Mouse (Mus musculus) ES-E14 (cell line): ENCODE measurements around the gene Shroom1. TPM values are rescaled to one million over a fixed set of nuclear protein-coding genes. Genes with fewer than 3 reads are reported as not detected.

ENCODE experiments used
- DNase-seq: peaks from one replicate; pipeline ENCODE4 v3.0.0-alpha.2; 2013; ENCODE audit warnings: low read depth, low spot score
- H3K27ac ChIP-seq: 2 replicates; pipeline ENCODE4 v1.5.1; 2012; ENCODE audit warnings: low read depth, mild to moderate bottlenecking, low read length, moderate library complexity, mixed read lengths; ENCODE audit not compliant: poor library complexity, insufficient read depth, severe bottlenecking
- H3K36me3 ChIP-seq: 2 replicates; pipeline ENCODE4 v1.6.1; 2012; ENCODE audit warnings: mild to moderate bottlenecking, low read length, moderate library complexity, mixed read lengths; ENCODE audit not compliant: control insufficient read depth, poor library complexity, insufficient read depth, severe bottlenecking
- H3K4me1 ChIP-seq, 2 experiments: fragments of 150-350 bp in 1 of 2; sonication (generic) in 1 of 2; 2 replicates each; pipeline ENCODE4 v1.6.1; 2012; ENCODE audit warnings: low read length in 2 of 2, mild to moderate bottlenecking in 1 of 2, mixed read lengths in 1 of 2; ENCODE audit not compliant: control insufficient read depth in 2 of 2, insufficient read depth in 2 of 2, poor library complexity in 1 of 2
- H3K4me3 ChIP-seq, 2 experiments: fragments of 150-350 bp in 1 of 2; sonication (generic) in 1 of 2; 2 replicates each; pipeline ENCODE4 v1.5.1; 2012; ENCODE audit warnings: low read length in 2 of 2, low read depth in 1 of 2, mild to moderate bottlenecking in 1 of 2, mixed read lengths in 1 of 2; ENCODE audit not compliant: insufficient read depth in 1 of 2, poor library complexity in 1 of 2, severe bottlenecking in 1 of 2
- H3K9ac ChIP-seq: 2 replicates; pipeline ENCODE4 v1.6.1; 2012; ENCODE audit warnings: low read depth, mild to moderate bottlenecking, low read length, mixed read lengths; ENCODE audit not compliant: poor library complexity, insufficient read depth, severe bottlenecking
- H3K9me3 ChIP-seq: fragments of 150-350 bp; sonication (generic); 2 replicates; pipeline ENCODE4 v1.6.1; 2012; ENCODE audit warnings: low read depth, mild to moderate bottlenecking, low read length; ENCODE audit not compliant: control insufficient read depth, insufficient read depth
- CHD2 ChIP-seq: IDR thresholded peaks from 2 replicates; pipeline ENCODE4 v1.6.1; 2014; ENCODE audit warnings: mild to moderate bottlenecking, low read depth, low read length, inconsistent platforms
- HCFC1 ChIP-seq: IDR thresholded peaks from 2 replicates; pipeline ENCODE4 v1.6.1; 2012; ENCODE audit warnings: low read length, inconsistent platforms, borderline replicate concordance; ENCODE audit not compliant: insufficient read depth
- MAFK ChIP-seq: IDR thresholded peaks from 2 replicates; pipeline ENCODE4 v1.6.1; 2014; ENCODE audit warnings: mild to moderate bottlenecking, low read depth, low read length, inconsistent platforms; ENCODE audit not compliant: insufficient read depth
- ZC3H11A ChIP-seq: IDR thresholded peaks from 2 replicates; pipeline ENCODE4 v1.6.1; 2012; ENCODE audit warnings: low read depth, mild to moderate bottlenecking, inconsistent platforms, low read length, borderline replicate concordance
- ZNF384 ChIP-seq: IDR thresholded peaks from 2 replicates; pipeline ENCODE4 v1.6.1; 2012; ENCODE audit warnings: low read depth, low read length, inconsistent platforms
- in situ Hi-C, 2 experiments: fragments of 600-800 bp; cut with MboI; formaldehyde crosslinking; loops; one replicate each; pipeline ENCODE4 v1.15.1; 2025; ENCODE audit warnings: low sequenced_read_pairs in 2 of 2, inconsistent platforms in 1 of 2; ENCODE audit not compliant: unreplicated experiment in 2 of 2
- total RNA-seq: library from RNA; depleted of rRNA; stranded (reverse); fragments of 300-350 nt; gene quantifications from 2 replicates; pipeline ENCODE4 v1.2.3, GENCODE M21; 2012

Gene Shroom1
- total RNA-seq, 1 experiment, result 1.7 TPM

DNA sequence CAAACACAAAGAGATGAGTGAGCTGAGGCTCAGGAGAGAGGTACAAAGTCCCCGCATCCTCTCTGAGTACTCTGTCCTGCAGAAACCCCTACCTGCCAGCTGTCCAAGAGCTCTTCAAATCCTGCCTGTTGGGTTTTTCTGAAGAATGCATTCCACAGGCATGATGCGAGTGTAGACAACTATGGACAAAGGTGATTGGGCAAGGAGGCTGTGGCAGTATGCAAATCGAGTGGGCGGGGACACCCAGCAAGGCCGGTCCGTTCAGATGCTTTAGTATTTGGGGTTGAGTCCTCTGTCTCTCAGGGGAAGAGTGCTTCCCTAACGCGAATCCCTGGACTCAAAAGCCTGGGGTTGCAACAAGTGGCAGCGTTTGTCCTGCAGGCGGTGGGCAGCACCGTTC, 43.6 kb downstream of the Shroom1 start:
- in situ Hi-C loops, result no loop called here
- no peak for DNase-seq
- H3K4me3 ChIP-seq, result 0 out of 4 replicates have a peak overlapping the region, but pooled peaks of 1 of the 2 experiments have one; percentile 31
- TF ChIP-seq CHD2 (no peak), HCFC1 (no peak), ZC3H11A (no peak), MAFK (no peak), ZNF384 (no peak)
- peaks cover 0 to 2% of the 10 kb centered on the region in 2 experiments; a peak in 1 of 4 replicates for H3K4me1 ChIP-seq
- no peaks in the 10 kb centered on the region for H3K36me3 ChIP-seq
- no peak overlapping the region for H3K9ac ChIP-seq
- no peaks in the 10 kb centered on the region for H3K9me3 ChIP-seq
- no peak overlapping the region for H3K27ac ChIP-seq

DNA sequence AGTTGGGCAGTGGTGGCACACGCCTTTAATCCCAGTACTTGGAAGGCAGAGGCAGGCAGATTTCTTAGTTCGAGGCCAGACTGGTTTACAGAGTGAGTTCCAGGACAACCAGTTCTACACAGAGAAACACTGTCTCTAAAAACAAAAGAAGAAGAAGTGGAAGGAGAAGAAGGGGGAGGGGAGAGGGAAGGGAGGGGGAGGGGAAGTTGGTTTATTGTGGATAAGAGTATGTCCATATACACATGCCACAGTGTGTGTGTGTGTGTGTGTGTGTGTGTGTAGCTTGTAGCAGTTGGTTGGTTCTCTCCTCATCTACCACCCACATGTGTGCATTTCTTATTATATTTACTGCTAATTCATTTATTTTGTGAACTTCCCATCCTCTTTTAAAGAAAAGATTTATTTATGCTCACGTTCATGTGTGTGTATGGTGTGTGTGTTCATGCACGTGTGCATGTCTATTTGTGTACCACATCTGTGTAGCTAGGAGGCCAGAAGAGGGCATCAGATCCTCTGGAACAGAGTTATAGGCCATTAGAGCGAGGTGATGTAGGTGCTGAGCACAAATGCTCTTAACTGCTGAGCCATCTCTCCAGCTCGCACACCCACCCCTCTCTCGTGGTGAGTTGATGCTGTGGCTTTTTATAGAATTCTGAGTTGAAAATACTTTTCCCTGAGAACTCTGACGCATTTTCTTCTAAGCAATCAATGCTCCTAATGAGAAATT, 45.2 kb downstream of the Shroom1 start:
- DNase-seq, result no peak
- H3K9me3 ChIP-seq, result no peaks in the 10 kb centered on the region
- in situ Hi-C loops, result no loop called here
- H3K36me3 ChIP-seq, result no peaks in the 10 kb centered on the region
- H3K4me1 ChIP-seq, result peaks cover 0 to 2% of the 10 kb centered on the region in 2 experiments; a peak in 1 of 4 replicates
- H3K4me3 ChIP-seq, result no peak overlapping the region
- TF ChIP-seq MAFK (no peak), HCFC1 (no peak), CHD2 (no peak), ZNF384 (no peak), ZC3H11A (no peak)
- H3K27ac ChIP-seq, result no peak overlapping the region
- H3K9ac ChIP-seq, result no peak overlapping the region

DNA sequence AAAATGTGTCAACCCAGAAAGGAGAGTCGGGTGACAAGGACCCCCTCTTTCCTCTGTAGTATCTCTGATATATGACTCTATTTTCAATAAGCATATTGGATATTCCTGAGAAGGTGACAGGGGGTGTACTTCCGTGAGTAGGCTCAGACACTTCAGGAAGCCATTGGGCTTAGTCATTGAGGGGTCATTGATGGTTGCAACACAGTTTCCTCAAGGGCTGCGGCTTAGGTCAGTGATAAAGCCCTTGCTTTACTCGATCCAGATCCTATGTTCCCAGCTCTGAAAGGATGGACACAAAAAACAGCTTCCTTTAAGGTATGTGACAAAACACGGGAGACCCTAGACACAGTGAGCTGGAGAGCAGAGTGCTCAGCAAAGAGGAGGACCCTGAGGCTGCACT, 46.7 kb downstream of the Shroom1 start:
- TF ChIP-seq HCFC1 (no peak), CHD2 (no peak)
- Histone ChIP-seq H3K36me3 (no peaks in the 10 kb centered on the region), H3K4me3 (no peak overlapping the region), H3K27ac (no peak overlapping the region), H3K4me1 (peaks cover 6 to 9% of the 10 kb centered on the region in 2 experiments; a peak in 2 of 4 replicates), H3K9me3 (no peaks in the 10 kb centered on the region), H3K9ac (no peak overlapping the region)
- DNase-seq, result no peak
- in situ Hi-C loops, result no loop called here

DNA sequence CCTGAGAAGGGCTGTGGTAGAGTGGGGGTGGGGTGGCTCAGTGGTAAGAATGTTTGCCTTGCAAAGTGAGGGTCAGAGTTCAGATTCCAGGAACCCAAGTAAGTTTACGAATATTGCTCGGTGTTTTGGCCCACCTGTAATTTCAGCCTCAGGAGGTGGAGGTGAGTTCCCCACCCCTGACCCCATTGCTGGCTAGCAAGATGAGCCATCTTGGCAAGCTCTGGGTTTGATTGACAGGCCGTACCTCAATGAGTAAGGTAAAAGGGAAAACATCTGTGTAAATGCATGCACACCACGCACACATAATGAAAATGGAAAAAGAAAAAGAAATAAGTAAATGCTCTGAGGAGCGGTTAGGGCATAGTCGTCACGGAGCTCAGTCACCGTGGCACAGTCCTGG, 47.4 kb downstream of the Shroom1 start:
- Histone ChIP-seq H3K4me3 (no peak overlapping the region), H3K36me3 (no peaks in the 10 kb centered on the region), H3K4me1 (peaks cover 8 to 9% of the 10 kb centered on the region in 2 experiments; a peak in 2 of 4 replicates), H3K27ac (no peak overlapping the region), H3K9ac (no peak overlapping the region), H3K9me3 (no peaks in the 10 kb centered on the region)
- no peak for TF ChIP-seq ZNF384
- no peak for TF ChIP-seq MAFK
- no peak for TF ChIP-seq ZC3H11A
- TF ChIP-seq CHD2, result no peak
- no peak for TF ChIP-seq HCFC1
- in situ Hi-C loops, result no loop called here
- no peak for DNase-seq

GRCm38 (mm10) chr11:53505026-53505663, 48.1 kb downstream of the Shroom1 start:
- Histone ChIP-seq H3K9ac (no peak overlapping the region), H3K4me1 (peaks cover 8 to 10% of the 10 kb centered on the region in 2 experiments; a peak in 2 of 4 replicates), H3K9me3 (no peaks in the 10 kb centered on the region), H3K4me3 (no peak overlapping the region), H3K36me3 (no peaks in the 10 kb centered on the region), H3K27ac (no peak overlapping the region)
- TF ChIP-seq HCFC1, result no peak
- no peak for TF ChIP-seq CHD2
- TF ChIP-seq ZNF384, result no peak
- no peak for TF ChIP-seq ZC3H11A
- no peak for TF ChIP-seq MAFK
- in situ Hi-C loops, result no loop called here
- DNase-seq, result no peak
